ENCODE assay signal across 8 mouse cellular contexts in genomic region chr10:81418216-81419070, GRCm38 (mm10). TPM values are rescaled to one million over a fixed set of nuclear protein-coding genes. Genes with fewer than 3 reads are reported as not detected.
DNase-seq lines count a peak whose midpoint lies in the region; ATAC-seq and TF ChIP-seq lines count a peak whose summit lies in the region.
"Had no signal": no experiment of that assay in that cellular context is flagged by ENCODE, and none has a peak within 500 bp of the region (broad histone marks: within the 10 kb centered on the region; RNA-seq: fewer than 3 reads in every experiment).

No protein-coding gene starts in this region.

- ATAC-seq in liver, embryonic 11.5 days (replicated peaks; ENCODE audit: low FRiP score) = no peak

- no peak overlapping the region for H3K9ac ChIP-seq in liver, embryonic 11.5 days (ENCODE audit: low read depth, low read length)

- H3K27ac ChIP-seq in liver, embryonic 11.5 days (ENCODE audit: low read depth, low read length) = no peak overlapping the region
- peak overlapping the region; percentile 67 for H3K27ac ChIP-seq in brown adipose tissue, adult 24 weeks (replicated peaks; ENCODE audit: low read depth, low read length)
- 0 out of 2 replicates have a peak overlapping the region, but pooled peaks have one; percentile 14 for H3K27ac ChIP-seq in embryonic fibroblast, embryonic 13.5 days (ENCODE audit: insufficient read depth, low read length)

- H3K4me1 ChIP-seq in liver, embryonic 11.5 days (replicated peaks; ENCODE audit: control insufficient read depth, insufficient read depth, low read length) = peaks cover 40% of the 10 kb centered on the region
- H3K4me1 ChIP-seq in brown adipose tissue, adult 24 weeks (ENCODE audit: control insufficient read depth, insufficient read depth, insufficient read length, low read length) = peaks cover 65% of the 10 kb centered on the region
- H3K4me1 ChIP-seq in embryonic fibroblast, embryonic 13.5 days (ENCODE audit: control insufficient read depth, insufficient read depth, low read length) = peaks cover 6% of the 10 kb centered on the region

- H3K36me3 ChIP-seq in liver, embryonic 11.5 days (ENCODE audit: control insufficient read depth, insufficient read depth, low read length) = no peaks in the 10 kb centered on the region

- H3K4me2 ChIP-seq in liver, embryonic 11.5 days = no peak overlapping the region

- 43% methylated on average over 11 of the region's 11 CpGs for WGBS in liver, embryonic 11.5 days

- H3K4me3 ChIP-seq in liver, embryonic 11.5 days (ENCODE audit: low read depth, low read length) = no peak overlapping the region
- no peak overlapping the region for H3K4me3 ChIP-seq in brown adipose tissue, adult 24 weeks (ENCODE audit: insufficient read depth, low read depth, low read length)
- no peak overlapping the region for H3K4me3 ChIP-seq in embryonic fibroblast, embryonic 13.5 days (ENCODE audit: insufficient read depth, low read length)
- H3K4me3 ChIP-seq: megakaryocyte, embryonic 14.5 days had no signal

- TF ChIP-seq POLR2A in embryonic fibroblast, embryonic 13.5 days (IDR thresholded peaks at IDR 0.05; ENCODE audit: low read depth, low read length) = no peak

- TF ChIP-seq CTCF in embryonic fibroblast, embryonic 13.5 days (IDR thresholded peaks at IDR 0.05; ENCODE audit: borderline replicate concordance, insufficient read depth, low read length) = no peak

- peaks cover 9% of the 10 kb centered on the region for H3K27me3 ChIP-seq in liver, embryonic 11.5 days (replicated peaks; ENCODE audit: control insufficient read depth, insufficient read depth, low read length)

- DNase-seq in liver = peak; percentile 12
- DNase-seq in liver, embryonic 11.5 days (ENCODE audit: low spot score) = no peak
- DNase-seq in kidney, postnatal 10 days = peak; percentile 34
- DNase-seq in embryo, embryonic 11 days = no peak
- no peak for DNase-seq in ovary, postnatal 14 days (ENCODE audit: low spot score)

- no peaks in the 10 kb centered on the region for H3K9me3 ChIP-seq in liver, embryonic 11.5 days (ENCODE audit: control insufficient read depth, low read length)
- H3K9me3 ChIP-seq: megakaryocyte, embryonic 14.5 days had no signal

RNA-seq across cellular contexts. Expression of gene Smim24, which starts 25.6 kb away (rescaled TPM):
- polyA plus RNA-seq in liver, embryonic 11.5 days (2014; fragmentation: Nextera tagmentation; extraction: Ambion mirVana) = 3.8 and 4.5 TPM in 2 replicates
- 1.9 and 5.3 TPM in 2 replicates for polyA plus RNA-seq in brown adipose tissue, adult 24 weeks (2012; ENCODE audit: insufficient read depth, insufficient read length, missing spikeins)
- 0.58 and 2.2 TPM in 2 replicates for polyA plus RNA-seq in embryonic fibroblast, embryonic 13.5 days (2011; ENCODE audit: insufficient read length, low read depth, missing spikeins)

RNA-seq across cellular contexts. Expression of gene Gm48552, which starts 29.6 kb away (rescaled TPM):
- 0.62 and 0.67 TPM in 2 replicates for polyA plus RNA-seq in liver, embryonic 11.5 days (2014; fragmentation: Nextera tagmentation; extraction: Ambion mirVana)
- not detected in 2 replicates for polyA plus RNA-seq in brown adipose tissue, adult 24 weeks (2012; ENCODE audit: insufficient read depth, insufficient read length, missing spikeins)
- 1.1 TPM in 1 of 2 replicates, not detected in the other for polyA plus RNA-seq in embryonic fibroblast, embryonic 13.5 days (2011; ENCODE audit: insufficient read length, low read depth, missing spikeins)

RNA-seq across cellular contexts. Expression of gene Gm48551, which starts 34.2 kb away (rescaled TPM):
- 1.3 and 1.9 TPM in 2 replicates for polyA plus RNA-seq in liver, embryonic 11.5 days (2014; fragmentation: Nextera tagmentation; extraction: Ambion mirVana)
- 2.4 TPM in 1 of 2 replicates, not detected in the other for polyA plus RNA-seq in brown adipose tissue, adult 24 weeks (2012; ENCODE audit: insufficient read depth, insufficient read length, missing spikeins)
- polyA plus RNA-seq in embryonic fibroblast, embryonic 13.5 days (2011; ENCODE audit: insufficient read length, low read depth, missing spikeins) = 1.4 TPM in 1 of 2 replicates, not detected in the other

RNA-seq across cellular contexts. Expression of gene Dohh, which starts 34.2 kb away (rescaled TPM):
- polyA plus RNA-seq in liver, embryonic 11.5 days (2014; fragmentation: Nextera tagmentation; extraction: Ambion mirVana) = 97.4 and 99.3 TPM in 2 replicates
- 25.1 and 35.9 TPM in 2 replicates for polyA plus RNA-seq in brown adipose tissue, adult 24 weeks (2012; ENCODE audit: insufficient read depth, insufficient read length, missing spikeins)
- 37.7 and 50.1 TPM in 2 replicates for polyA plus RNA-seq in embryonic fibroblast, embryonic 13.5 days (2011; ENCODE audit: insufficient read length, low read depth, missing spikeins)

RNA-seq across cellular contexts. Expression of gene Nfic, which starts 37.0 kb away (rescaled TPM):
- polyA plus RNA-seq in liver, embryonic 11.5 days (2014; fragmentation: Nextera tagmentation; extraction: Ambion mirVana) = 15.4 and 21.4 TPM in 2 replicates
- 40.9 and 42.9 TPM in 2 replicates for polyA plus RNA-seq in brown adipose tissue, adult 24 weeks (2012; ENCODE audit: insufficient read depth, insufficient read length, missing spikeins)
- polyA plus RNA-seq in embryonic fibroblast, embryonic 13.5 days (2011; ENCODE audit: insufficient read length, low read depth, missing spikeins) = 64.3 and 84.8 TPM in 2 replicates

Comparison
In these comparisons a context has a peak if more than half of its experiments do, and no peak if none do; other contexts are left out.
1. DNase-seq: peak in liver (single experiment) and kidney, postnatal 10 days (single experiment); none in liver, embryonic 11.5 days (single experiment), embryo, embryonic 11 days (single experiment) and ovary, postnatal 14 days (single experiment).